In genomic region chr11:58102581-58103343, GRCm38 (mm10) we compare ENCODE assay signal across 8 mouse cellular contexts. TPM values are rescaled to one million over a fixed set of nuclear protein-coding genes. Genes with fewer than 3 reads are reported as not detected.
DNase-seq lines count a peak whose midpoint lies in the region; ATAC-seq lines count a peak whose summit lies in the region.

No protein-coding gene starts in this region.

- peak overlapping the region; percentile 88 for H3K4me3 ChIP-seq in heart, embryonic 10.5 days
- no peak overlapping the region for H3K4me3 ChIP-seq in brown adipose tissue, adult 24 weeks (ENCODE audit: insufficient read depth, low read depth, low read length)
- H3K4me3 ChIP-seq in hindbrain, embryonic 16.5 days (ENCODE audit: low read length): peak overlapping the region; percentile 74
- H3K4me3 ChIP-seq in neural tube, embryonic 12.5 days: 0 out of 2 replicates have a peak overlapping the region, but pooled peaks have one; percentile 92

- no peak for ATAC-seq in hindbrain, embryonic 16.5 days
- no peak for ATAC-seq in neural tube, embryonic 12.5 days (ENCODE audit: low FRiP score, low read depth)

- H3K4me1 ChIP-seq in heart, embryonic 10.5 days: peaks cover 18% of the 10 kb centered on the region
- H3K4me1 ChIP-seq in brown adipose tissue, adult 24 weeks (ENCODE audit: control insufficient read depth, insufficient read depth, insufficient read length, low read length): peaks cover 11% of the 10 kb centered on the region
- peaks cover 17% of the 10 kb centered on the region for H3K4me1 ChIP-seq in hindbrain, embryonic 16.5 days (ENCODE audit: control insufficient read depth, insufficient read depth, low read depth, low read length)
- peaks cover 20% of the 10 kb centered on the region for H3K4me1 ChIP-seq in neural tube, embryonic 12.5 days

- peak overlapping the region; percentile 96 for H3K27ac ChIP-seq in heart, embryonic 10.5 days
- H3K27ac ChIP-seq in brown adipose tissue, adult 24 weeks (replicated peaks; ENCODE audit: low read depth, low read length): peak overlapping the region; percentile 86
- H3K27ac ChIP-seq in hindbrain, embryonic 16.5 days (ENCODE audit: low read depth, low read length): peak overlapping the region; percentile 70; the same call in 1 of the 2 replicates
- H3K27ac ChIP-seq in neural tube, embryonic 12.5 days: no peak overlapping the region

- H3K27me3 ChIP-seq in heart, embryonic 10.5 days (ENCODE audit: insufficient read depth, poor library complexity, severe bottlenecking): peaks cover 12% of the 10 kb centered on the region
- H3K27me3 ChIP-seq in hindbrain, embryonic 16.5 days (replicated peaks; ENCODE audit: control insufficient read depth, insufficient read depth, low read length): peaks cover 5% of the 10 kb centered on the region
- peaks cover 7% of the 10 kb centered on the region; the same call in 1 of the 2 replicates for H3K27me3 ChIP-seq in neural tube, embryonic 12.5 days (replicated peaks)

- intact Hi-C loops in heart, postnatal 25 days (cut with DNase I): loop anchor here (1.0 to 10.0 kb wide), 3 partner anchors 95 to 202 kb away; partner anchors contain the start of gene Zfp692

- no peaks in the 10 kb centered on the region for H3K9me3 ChIP-seq in heart, embryonic 10.5 days
- no peaks in the 10 kb centered on the region for H3K9me3 ChIP-seq in hindbrain, embryonic 16.5 days (ENCODE audit: control insufficient read depth, low read length)
- no peaks in the 10 kb centered on the region for H3K9me3 ChIP-seq in neural tube, embryonic 12.5 days

- DNase-seq in heart, embryonic 10.5 days (ENCODE audit: low spot score): no peak
- DNase-seq in heart, postnatal 25 days (ENCODE audit: low spot score): no peak
- no peak for DNase-seq in urinary bladder, adult 2 months (ENCODE audit: low spot score)
- DNase-seq in adrenal gland, adult 2 months: no peak
- DNase-seq in urinary bladder, postnatal 14 days (ENCODE audit: low spot score): no peak

- peak overlapping the region; percentile 72 for H3K4me2 ChIP-seq in hindbrain, embryonic 16.5 days (ENCODE audit: low read length)
- H3K4me2 ChIP-seq in neural tube, embryonic 12.5 days (replicated peaks): peak overlapping the region; percentile 85

- H3K9ac ChIP-seq in hindbrain, embryonic 16.5 days (ENCODE audit: low read depth, low read length): peak overlapping the region; percentile 67; the same call in 1 of the 2 replicates
- H3K9ac ChIP-seq in neural tube, embryonic 12.5 days: no peak overlapping the region; the same call in 1 of the 2 replicates

- H3K36me3 ChIP-seq in heart, embryonic 10.5 days: no peaks in the 10 kb centered on the region
- no peaks in the 10 kb centered on the region for H3K36me3 ChIP-seq in hindbrain, embryonic 16.5 days (ENCODE audit: control insufficient read depth, insufficient read depth, low read length)
- no peaks in the 10 kb centered on the region for H3K36me3 ChIP-seq in neural tube, embryonic 12.5 days

- 86% methylated on average over 9 of the region's 9 CpGs for WGBS in heart, embryonic 10.5 days
- WGBS in hindbrain, embryonic 16.5 days: 92% methylated on average over 9 of the region's 9 CpGs
- WGBS in neural tube, embryonic 12.5 days: 89% methylated on average over 9 of the region's 9 CpGs

RNA-seq across cellular contexts. Expression of gene Cnot8, which starts 1.2 kb away (rescaled TPM):
- 80.7 and 84.7 TPM in 2 replicates for polyA plus RNA-seq in heart, embryonic 10.5 days (2016; fragmentation: Nextera tagmentation; extraction: Ambion mirVana)
- total RNA-seq in heart, postnatal 25 days (2021): 10 to 100 TPM; 36.0 to 36.4 TPM
- polyA plus RNA-seq in brown adipose tissue, adult 24 weeks (2012; ENCODE audit: insufficient read depth, insufficient read length, missing spikeins): 36.4 and 42.1 TPM in 2 replicates
- 96.1 and 103 TPM in 2 replicates for polyA plus RNA-seq in hindbrain, embryonic 16.5 days (2015; fragmentation: Nextera tagmentation; extraction: Ambion mirVana)
- polyA plus RNA-seq in neural tube, embryonic 12.5 days (2016; fragmentation: Nextera tagmentation; extraction: Ambion mirVana): 109 and 116 TPM in 2 replicates
- polyA plus RNA-seq in urinary bladder, adult 2 months (2012; rRNA removed): 68.3 and 78.0 TPM in 2 replicates
- total RNA-seq in adrenal gland, adult 2 months (2021): 10 to 100 TPM; 46.7 to 49.6 TPM
- polyA plus RNA-seq in adrenal gland, adult 2 months (2012; rRNA removed): 25.3 and 29.8 TPM in 2 replicates

RNA-seq across cellular contexts. Expression of gene Gm12248, which starts 9.8 kb away (rescaled TPM):
- not detected in 2 replicates for polyA plus RNA-seq in heart, embryonic 10.5 days (2016; fragmentation: Nextera tagmentation; extraction: Ambion mirVana)
- total RNA-seq in heart, postnatal 25 days (2021): not detected
- not detected in 2 replicates for polyA plus RNA-seq in brown adipose tissue, adult 24 weeks (2012; ENCODE audit: insufficient read depth, insufficient read length, missing spikeins)
- polyA plus RNA-seq in hindbrain, embryonic 16.5 days (2015; fragmentation: Nextera tagmentation; extraction: Ambion mirVana): 0.13 TPM in 1 of 2 replicates, not detected in the other
- not detected in 2 replicates for polyA plus RNA-seq in neural tube, embryonic 12.5 days (2016; fragmentation: Nextera tagmentation; extraction: Ambion mirVana)
- not detected in 2 replicates for polyA plus RNA-seq in urinary bladder, adult 2 months (2012; rRNA removed)
- 1 to 10 TPM in 1 of 2 experiments, not detected in 1; 3.9 TPM for total RNA-seq in adrenal gland, adult 2 months (2021)
- polyA plus RNA-seq in adrenal gland, adult 2 months (2012; rRNA removed): 2.9 and 4.4 TPM in 2 replicates
